Mouse (Mus musculus): ENCODE data around the gene Ust.
"Not testable (repeated sequence)": the region's sequence is repeated elsewhere in the genome, so short reads cannot be mapped to it uniquely, and the experiment has no call there.

The Ust gene

GRCm38 (mm10) chr10:8518141-8519013, at the start of gene Ust:
TSS of gene Ust (minus strand) at chr10:8518825.
- DNase-seq (ENCODE audit: low read depth, low spot score), result peak; percentile 80

GRCm38 (mm10) chr10:8561366-8561765, 42.7 kb upstream of the Ust start:
- DNase-seq (ENCODE audit: low read depth, low spot score), result no peak

- DNase-seq (ENCODE audit: low read depth, low spot score), result not testable (repeated sequence)
These were observed 40.9 kb upstream of the Ust start for GRCm38 (mm10) chr10:8559566-8559965.

- not testable (repeated sequence) for DNase-seq (ENCODE audit: low read depth, low spot score)
These were observed 33.6 kb upstream of the Ust start for GRCm38 (mm10) chr10:8552239-8552638.

GRCm38 (mm10) chr10:8551601-8552000, 33.0 kb upstream of the Ust start:
- not testable (repeated sequence) for DNase-seq (ENCODE audit: low read depth, low spot score)

GRCm38 (mm10) chr10:8541514-8541913, 22.9 kb upstream of the Ust start:
- no peak for DNase-seq (ENCODE audit: low read depth, low spot score)

- peak; percentile 54 for DNase-seq (ENCODE audit: low read depth, low spot score)
These were observed 16.8 kb upstream of the Ust start for GRCm38 (mm10) chr10:8535445-8535844.

- peak; percentile 60 for DNase-seq (ENCODE audit: low read depth, low spot score)
These were observed 13.0 kb upstream of the Ust start for GRCm38 (mm10) chr10:8531651-8532050.

GRCm38 (mm10) chr10:8530505-8531051, 12.0 kb upstream of the Ust start:
- no peak for DNase-seq (ENCODE audit: low read depth, low spot score)

GRCm38 (mm10) chr10:8529173-8529572, 10.5 kb upstream of the Ust start:
- no peak for DNase-seq (ENCODE audit: low read depth, low spot score)

GRCm38 (mm10) chr10:8525354-8525753, 6.7 kb upstream of the Ust start:
- DNase-seq (ENCODE audit: low read depth, low spot score), result no peak

- no peak for DNase-seq (ENCODE audit: low read depth, low spot score)
These were observed 2.9 kb upstream of the Ust start for GRCm38 (mm10) chr10:8521536-8521935.

- no peak for DNase-seq (ENCODE audit: low read depth, low spot score)
These were observed 2.3 kb upstream of the Ust start for GRCm38 (mm10) chr10:8520766-8521395.

GRCm38 (mm10) chr10:8519014-8519491, 428 bp upstream of the Ust start:
- no peak for DNase-seq (ENCODE audit: low read depth, low spot score)

- peak; percentile 48 for DNase-seq (ENCODE audit: low read depth, low spot score)
These were observed 959 bp downstream of the Ust start for GRCm38 (mm10) chr10:8517591-8518140.

GRCm38 (mm10) chr10:8516916-8517524, 1.6 kb downstream of the Ust start:
- peak; percentile 56 for DNase-seq (ENCODE audit: low read depth, low spot score)

GRCm38 (mm10) chr10:8513690-8514089, 4.9 kb downstream of the Ust start:
- no peak for DNase-seq (ENCODE audit: low read depth, low spot score)

GRCm38 (mm10) chr10:8512222-8512621, 6.4 kb downstream of the Ust start:
- no peak for DNase-seq (ENCODE audit: low read depth, low spot score)

- DNase-seq (ENCODE audit: low read depth, low spot score), result no peak
These were observed 6.9 kb downstream of the Ust start for GRCm38 (mm10) chr10:8511760-8512159.

GRCm38 (mm10) chr10:8506247-8506573, 12.4 kb downstream of the Ust start:
- peak; percentile 82 for DNase-seq (ENCODE audit: low read depth, low spot score)

GRCm38 (mm10) chr10:8505346-8506246, 13.0 kb downstream of the Ust start:
- peak; percentile 87 for DNase-seq (ENCODE audit: low read depth, low spot score)
